ENCODE assay signal across 8 mouse cellular contexts in genomic region chr19:4333100-4333775, GRCm38 (mm10). TPM values are rescaled to one million over a fixed set of nuclear protein-coding genes. Genes with fewer than 3 reads are reported as not detected.
DNase-seq lines count a peak whose midpoint lies in the region; ATAC-seq and TF ChIP-seq lines count a peak whose summit lies in the region.

No protein-coding gene starts in this region.

- H3K4me1 ChIP-seq in forebrain, embryonic 10.5 days, result peaks cover 35% of the 10 kb centered on the region
- H3K4me1 ChIP-seq in lung, postnatal 0 days (ENCODE audit: insufficient read depth, low read depth, low read length), result peaks cover 12% of the 10 kb centered on the region; the same call in 1 of the 2 replicates

- H3K4me3 ChIP-seq in forebrain, embryonic 10.5 days, result peak overlapping the region; percentile 74
- H3K4me3 ChIP-seq in lung, postnatal 0 days (ENCODE audit: low read depth, low read length), result peak overlapping the region; percentile 32

- peak; percentile 10 for DNase-seq in adrenal gland, postnatal 25 days
- no peak for DNase-seq in adrenal gland, postnatal 4 days (ENCODE audit: low spot score in 2 of 2)
- DNase-seq in spleen, adult 12 weeks (ENCODE audit: low spot score), result peak; percentile 7
- DNase-seq in spleen, postnatal 4 days (ENCODE audit: low spot score in 2 of 2), result no peak
- peak; percentile 53 for DNase-seq in forebrain, embryonic 10.5 days (ENCODE audit: extremely low spot score, low spot score)
- DNase-seq in lung, postnatal 0 days (ENCODE audit: low spot score), result peak; percentile 54
- DNase-seq in testis, postnatal 10 days (ENCODE audit: low spot score), result peak; percentile 54

- peak overlapping the region; percentile 93 for H3K27ac ChIP-seq in forebrain, embryonic 10.5 days
- peak overlapping the region; percentile 88 for H3K27ac ChIP-seq in lung, postnatal 0 days (ENCODE audit: low read length)

- under 1% methylated on average over 13 of the region's 13 CpGs for WGBS in forebrain, embryonic 10.5 days
- 1% methylated on average over 13 of the region's 13 CpGs for WGBS in lung, postnatal 0 days

- no peak for TF ChIP-seq CTCF in lung, postnatal 0 days (IDR thresholded peaks at IDR 0.05)

- H3K9me3 ChIP-seq in forebrain, embryonic 10.5 days, result no peaks in the 10 kb centered on the region
- no peaks in the 10 kb centered on the region for H3K9me3 ChIP-seq in lung, postnatal 0 days (ENCODE audit: low read length)

- peaks cover 62% of the 10 kb centered on the region for H3K36me3 ChIP-seq in forebrain, embryonic 10.5 days (replicated peaks)
- H3K36me3 ChIP-seq in lung, postnatal 0 days (ENCODE audit: insufficient read depth, low read length), result peaks cover 15% of the 10 kb centered on the region; the same call in 1 of the 2 replicates

- peak; percentile 2 for ATAC-seq in inflammation-experienced regulatory T-cells, adult 6 months
- peak; percentile 16 for ATAC-seq in lung, postnatal 0 days

- peak overlapping the region; percentile 35 for H3K9ac ChIP-seq in lung, postnatal 0 days (replicated peaks; ENCODE audit: low read depth)

- peak overlapping the region; percentile 56 for H3K4me2 ChIP-seq in lung, postnatal 0 days (replicated peaks; ENCODE audit: low read depth, low read length)

- no peak for TF ChIP-seq EP300 in lung, postnatal 0 days (IDR thresholded peaks at IDR 0.05)

- H3K27me3 ChIP-seq in forebrain, embryonic 10.5 days (ENCODE audit: poor library complexity, severe bottlenecking), result no peaks in the 10 kb centered on the region
- H3K27me3 ChIP-seq in lung, postnatal 0 days (replicated peaks; ENCODE audit: insufficient read depth, low read length), result no peaks in the 10 kb centered on the region

RNA-seq across cellular contexts. Expression of gene Grk2, which starts 27.2 kb away (rescaled TPM):
- 45.8 and 59.4 TPM in 2 replicates for total RNA-seq in adrenal gland, postnatal 25 days (2021)
- 10 to 100 TPM; 54.6 to 57.8 TPM for total RNA-seq in adrenal gland, postnatal 4 days (2021)
- polyA plus RNA-seq in forebrain, embryonic 10.5 days (2016; fragmentation: Nextera tagmentation; extraction: Ambion mirVana), result 13.6 and 15.0 TPM in 2 replicates
- polyA plus RNA-seq in inflammation-experienced regulatory T-cells, adult 6 months (2017; shearing (Covaris generic)), result 10 to 100 TPM; 81.3 to 90.8 (median 85.9) TPM
- 13.9 and 14.0 TPM in 2 replicates for polyA plus RNA-seq in lung, postnatal 0 days (2015; fragmentation: Nextera tagmentation; extraction: Ambion mirVana)

RNA-seq across cellular contexts. Expression of gene Ankrd13d, which starts 50.3 kb away (rescaled TPM):
- 4.3 and 4.9 TPM in 2 replicates for total RNA-seq in adrenal gland, postnatal 25 days (2021)
- 1 to 10 TPM; 8.2 to 8.8 TPM for total RNA-seq in adrenal gland, postnatal 4 days (2021)
- 7.9 and 9.2 TPM in 2 replicates for polyA plus RNA-seq in forebrain, embryonic 10.5 days (2016; fragmentation: Nextera tagmentation; extraction: Ambion mirVana)
- 1 to 10 TPM in 2 of 3 experiments, under 1 TPM in 1; 0.87 to 3.0 (median 2.3) TPM for polyA plus RNA-seq in inflammation-experienced regulatory T-cells, adult 6 months (2017; shearing (Covaris generic))
- polyA plus RNA-seq in lung, postnatal 0 days (2015; fragmentation: Nextera tagmentation; extraction: Ambion mirVana), result 2.0 and 2.6 TPM in 2 replicates

Comparison
In these comparisons a context has a peak if more than half of its experiments do, and no peak if none do; other contexts are left out.
1. DNase-seq: peak in adrenal gland, postnatal 25 days (single experiment), spleen, adult 12 weeks (single experiment), forebrain, embryonic 10.5 days (single experiment), lung, postnatal 0 days (single experiment) and testis, postnatal 10 days (single experiment); none in adrenal gland, postnatal 4 days (0 of 2) and spleen, postnatal 4 days (0 of 2).